Mouse (Mus musculus): ENCODE measurements at regions not wholly inside any gene's neighbourhood (a gene's known extent, or its start where the extent isn't known, plus 50 kb on each side); places are given as distances from the start of the nearest gene placed in this dataset.

DNA sequence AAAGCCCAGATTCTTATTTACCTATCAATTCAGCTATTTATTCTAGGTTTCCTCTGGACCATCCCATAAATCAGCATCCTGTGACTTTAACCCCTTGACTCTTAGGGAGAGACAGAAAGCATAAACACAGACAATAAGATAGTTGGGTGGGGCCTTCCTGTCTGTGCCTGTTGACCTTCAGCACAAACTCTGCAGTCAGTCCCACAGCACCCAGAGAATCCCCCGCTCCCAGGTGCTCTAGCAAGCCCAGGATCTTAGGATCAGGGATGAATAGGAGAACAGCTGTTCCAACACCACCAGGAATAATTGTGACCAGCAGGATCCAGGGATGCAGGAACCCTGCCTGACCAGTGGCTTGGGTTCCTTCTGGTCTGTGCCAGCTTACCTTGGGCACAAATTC, 107.8 kb downstream of the Basp1 start:
- DNase-seq (ENCODE audit: extremely low spot score, low read depth, low spot score), result no peak

GRCm38 (mm10) chr15:25303379-25303778, 110.2 kb downstream of the Basp1 start:
- DNase-seq (ENCODE audit: extremely low spot score, low read depth, low spot score), result no peak

DNA sequence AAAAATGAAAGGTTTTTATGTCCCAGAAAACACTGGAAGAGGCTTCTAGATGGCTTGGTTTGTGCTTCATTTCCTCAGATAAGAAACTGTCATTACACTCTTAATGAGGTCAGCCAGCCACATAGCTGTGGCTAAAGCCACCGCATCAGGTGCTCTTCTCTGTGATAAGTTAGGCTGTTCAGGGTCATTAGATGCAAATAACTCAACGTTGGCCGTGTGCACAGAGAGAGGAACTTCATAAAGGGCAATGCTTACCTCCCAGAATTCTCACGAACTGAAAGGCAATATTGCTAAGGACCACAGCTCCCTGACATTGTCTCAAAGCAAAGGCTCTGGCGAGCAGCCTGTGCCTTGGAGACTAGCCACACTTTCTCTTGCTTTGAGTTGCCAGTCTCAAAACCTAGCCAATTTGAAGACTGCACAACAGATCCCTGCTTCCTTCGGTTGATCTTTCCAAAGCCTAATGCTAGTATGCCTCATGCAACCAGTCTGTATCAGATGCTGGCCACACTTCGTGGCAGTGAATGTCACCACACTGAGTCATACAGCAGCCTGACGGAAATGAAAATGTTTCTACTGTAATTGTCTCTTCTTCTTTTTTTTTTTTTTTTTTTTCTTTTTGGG, 110.8 kb downstream of the Basp1 start:
- no peak for DNase-seq (ENCODE audit: extremely low spot score, low read depth, low spot score)

- no peak for DNase-seq (ENCODE audit: extremely low spot score, low read depth, low spot score)
Observed at GRCm38 (mm10) chr15:25301810-25302209, 111.8 kb downstream of the Basp1 start.

DNA sequence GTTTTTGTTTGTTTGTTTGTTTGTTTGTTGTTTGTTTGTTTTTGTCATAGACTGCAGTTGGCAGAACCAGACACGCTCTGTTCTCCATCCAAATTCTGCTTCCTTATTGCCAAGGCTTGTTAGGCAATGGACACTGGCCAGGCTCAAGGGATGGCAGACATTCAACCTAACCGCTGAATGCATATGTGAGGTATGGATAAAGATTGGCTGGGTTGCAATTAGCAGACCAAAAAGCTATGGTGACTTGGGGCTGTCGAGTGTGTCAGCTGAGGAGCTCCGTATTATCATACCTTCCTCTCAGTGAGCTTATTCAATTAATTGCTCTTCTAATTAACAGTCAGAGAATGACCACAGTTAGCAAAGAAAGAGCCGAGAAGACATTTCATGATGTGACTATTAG, 116.3 kb downstream of the Basp1 start:
- DNase-seq (ENCODE audit: extremely low spot score, low read depth, low spot score), result no peak

- DNase-seq (ENCODE audit: extremely low spot score, low read depth, low spot score), result no peak
Observed at GRCm38 (mm10) chr15:25296714-25297113, 116.8 kb downstream of the Basp1 start.

DNA sequence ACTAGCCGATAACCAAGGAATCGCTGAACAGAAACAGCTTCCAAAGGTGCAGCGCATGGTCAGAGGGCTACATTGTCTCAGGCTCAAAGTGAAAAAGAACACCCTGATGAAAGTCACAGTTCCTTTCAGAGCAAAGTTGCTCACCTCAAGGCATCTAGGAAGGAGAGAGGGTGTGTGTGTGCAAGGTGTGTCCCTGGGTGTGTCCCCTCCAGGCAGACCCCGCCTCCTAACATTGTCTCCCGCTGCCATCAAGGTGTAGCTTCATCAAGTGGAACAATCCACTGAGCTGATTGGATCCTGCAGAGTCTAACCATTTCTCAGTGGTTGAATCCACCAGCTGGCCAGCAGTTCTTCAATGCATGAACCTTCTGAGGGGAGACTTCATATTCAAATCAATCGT, 117.8 kb downstream of the Basp1 start:
- no peak for DNase-seq (ENCODE audit: extremely low spot score, low read depth, low spot score)

- no peak for DNase-seq (ENCODE audit: extremely low spot score, low read depth, low spot score)
Observed at GRCm38 (mm10) chr15:25291231-25291691, 122.3 kb downstream of the Basp1 start.

DNA sequence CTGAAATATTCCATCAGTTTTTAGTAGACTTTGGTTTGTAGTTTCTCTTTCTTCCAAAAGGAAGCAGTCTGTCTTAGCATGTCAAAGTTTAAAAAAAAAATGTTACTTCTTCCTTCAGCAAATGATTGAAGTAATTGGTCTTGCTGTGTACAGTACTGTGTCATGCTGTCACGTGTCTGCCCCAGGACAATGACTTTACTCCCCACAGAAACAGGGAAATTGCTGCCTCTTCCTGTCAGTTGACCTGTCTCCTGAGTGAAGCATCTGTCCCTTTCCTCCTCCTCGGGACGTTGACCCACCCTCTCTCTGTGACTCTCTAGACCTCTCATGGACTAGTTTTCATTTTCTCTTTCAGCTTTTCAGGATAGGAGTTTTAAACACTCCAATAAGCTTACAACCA, 125.7 kb downstream of the Basp1 start:
- DNase-seq (ENCODE audit: extremely low spot score, low read depth, low spot score), result no peak

DNA sequence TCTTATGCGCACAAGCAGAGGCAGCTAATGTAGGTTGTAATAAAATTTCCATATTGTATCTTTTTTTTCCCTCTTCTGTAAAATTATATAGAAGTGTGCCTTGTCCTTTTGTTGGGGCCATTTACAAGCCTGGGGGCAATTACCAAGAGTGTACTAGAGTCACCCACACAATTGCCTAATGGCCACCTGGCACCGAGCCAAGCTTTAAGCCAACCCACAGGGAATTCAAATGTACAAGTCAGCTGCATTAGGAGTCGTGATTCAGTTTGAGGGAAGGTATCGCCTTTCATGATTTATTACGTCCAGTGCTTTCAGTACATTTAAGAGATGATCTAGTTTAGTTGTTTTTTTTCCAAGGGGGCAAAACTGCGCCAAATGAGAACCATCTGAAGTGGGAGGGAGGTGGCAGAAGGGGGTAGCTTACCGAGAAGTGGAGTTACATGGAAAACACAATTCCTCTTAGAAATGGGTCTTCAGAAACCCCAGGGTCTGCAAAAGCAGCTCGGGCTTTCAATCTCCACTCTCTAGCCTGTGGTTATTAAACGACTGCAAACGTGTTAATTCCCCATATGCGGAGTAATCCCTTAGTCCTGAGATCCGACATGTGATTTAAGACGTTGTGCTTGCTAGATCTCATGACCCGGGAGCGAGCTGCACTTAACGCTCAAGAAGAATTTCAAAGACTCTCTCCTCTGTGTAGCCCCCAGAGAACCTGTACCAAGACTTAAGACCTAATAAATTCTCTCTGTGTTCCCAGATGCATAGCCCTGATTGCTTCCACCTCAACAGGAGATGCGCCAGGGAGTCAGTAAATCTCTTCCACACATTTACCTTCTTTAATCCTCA, 129.0 kb downstream of the Basp1 start:
- DNase-seq (ENCODE audit: extremely low spot score, low read depth, low spot score), result peak; percentile 75

DNA sequence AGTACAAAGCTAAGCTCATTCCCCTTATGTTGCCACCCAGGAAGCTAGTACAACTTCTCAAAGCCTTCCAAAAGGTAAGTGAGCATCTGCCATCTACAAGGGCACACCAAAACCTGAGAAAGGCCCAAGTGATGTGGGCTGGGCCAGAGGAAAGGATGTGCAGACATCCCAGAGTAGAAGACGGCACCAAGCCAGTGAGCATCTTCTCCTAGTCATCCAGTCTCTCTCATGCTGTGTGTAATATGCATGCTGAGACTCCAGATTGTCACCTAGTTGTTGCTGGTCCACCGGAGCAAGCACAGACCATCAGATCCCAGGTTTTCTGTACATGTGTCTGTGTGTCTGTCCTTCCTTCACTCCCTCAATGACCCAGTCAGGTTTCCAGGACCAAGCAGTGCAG, 129.9 kb downstream of the Basp1 start:
- DNase-seq (ENCODE audit: extremely low spot score, low read depth, low spot score), result no peak

DNA sequence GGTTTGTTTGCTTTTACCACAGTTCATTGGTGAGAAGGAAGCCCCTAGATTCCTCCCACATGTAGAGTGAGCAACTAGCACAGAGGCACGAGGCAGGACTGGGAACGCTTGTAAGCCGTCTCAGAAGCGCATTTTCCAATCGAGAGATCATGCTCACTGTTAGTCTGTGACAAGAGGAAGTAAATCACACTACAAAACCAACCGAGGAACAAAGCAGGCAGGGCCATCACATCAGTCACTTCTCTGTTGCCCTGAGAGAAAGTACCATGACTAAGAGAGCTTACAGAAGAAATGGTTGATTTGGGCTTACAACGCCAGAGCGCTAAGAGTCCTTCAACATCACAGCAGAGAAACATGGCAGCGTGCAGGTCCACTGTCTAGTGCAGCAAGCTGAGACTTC, 131.2 kb downstream of the Basp1 start:
- no peak for DNase-seq (ENCODE audit: extremely low spot score, low read depth, low spot score)

- DNase-seq (ENCODE audit: extremely low spot score, low read depth, low spot score), result no peak
Observed at GRCm38 (mm10) chr15:25281942-25282341, 131.6 kb downstream of the Basp1 start.

- no peak for DNase-seq (ENCODE audit: extremely low spot score, low read depth, low spot score)
Observed at GRCm38 (mm10) chr15:25278317-25279156, 135.0 kb downstream of the Basp1 start.

DNA sequence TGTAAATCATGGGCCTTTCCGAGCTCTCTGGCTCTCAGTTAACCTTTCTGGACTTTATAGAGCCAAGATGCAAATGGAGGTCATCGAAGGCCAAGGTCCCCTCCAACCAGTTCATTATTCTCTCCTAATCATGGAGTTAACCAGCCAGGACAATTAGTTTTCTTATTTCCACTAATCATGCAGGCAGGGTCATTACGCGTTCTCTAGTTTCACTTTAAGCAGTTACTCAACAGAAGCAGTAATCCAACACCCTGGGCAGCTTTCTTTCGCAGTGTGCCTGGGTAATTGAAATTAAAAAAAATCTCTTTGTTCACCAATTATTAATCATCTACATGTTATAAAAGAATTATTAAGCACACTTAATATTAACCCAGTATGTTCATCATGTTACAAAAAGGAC, 137.3 kb downstream of the Basp1 start:
- no peak for DNase-seq (ENCODE audit: extremely low spot score, low read depth, low spot score)

DNA sequence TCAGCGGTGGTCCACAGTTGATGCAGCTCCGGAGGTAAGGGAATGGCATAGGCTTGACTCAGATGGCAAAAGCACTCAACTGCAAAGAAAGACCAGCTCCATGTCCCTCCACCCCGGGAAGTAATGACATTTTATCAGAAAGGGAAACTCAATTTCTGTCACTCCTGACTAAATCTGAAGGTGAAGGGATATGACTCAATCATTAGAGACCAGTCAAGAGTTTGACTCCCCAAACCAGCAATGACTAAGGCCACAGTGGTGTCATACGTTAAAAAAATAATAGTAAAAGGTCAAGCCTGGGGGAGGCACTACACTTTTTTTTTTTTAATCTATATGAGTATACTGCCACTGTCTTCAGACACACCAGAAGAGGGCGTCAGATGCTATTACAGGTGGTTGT, 141.7 kb downstream of the Basp1 start:
- no peak for DNase-seq (ENCODE audit: extremely low spot score, low read depth, low spot score)

DNA sequence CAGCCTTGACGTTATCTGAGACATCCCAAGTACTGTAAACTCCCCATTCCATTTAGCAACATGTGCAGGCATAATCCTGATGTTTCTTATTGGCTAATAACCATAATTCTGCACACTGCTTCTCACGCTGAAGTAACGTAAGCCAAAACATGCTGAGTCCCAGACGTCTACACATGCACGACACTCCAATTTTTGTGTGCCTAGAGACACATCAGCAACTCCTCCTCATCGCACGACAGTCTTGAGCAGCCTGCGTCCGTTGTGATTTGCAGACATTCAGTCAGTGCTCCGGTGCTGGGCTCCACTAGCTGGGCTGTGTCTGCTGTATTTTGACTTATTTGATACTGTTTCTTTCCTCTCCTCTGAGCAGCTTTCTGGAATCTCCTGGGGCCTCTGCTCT, 143.2 kb downstream of the Basp1 start:
- no peak for DNase-seq (ENCODE audit: extremely low spot score, low read depth, low spot score)

DNA sequence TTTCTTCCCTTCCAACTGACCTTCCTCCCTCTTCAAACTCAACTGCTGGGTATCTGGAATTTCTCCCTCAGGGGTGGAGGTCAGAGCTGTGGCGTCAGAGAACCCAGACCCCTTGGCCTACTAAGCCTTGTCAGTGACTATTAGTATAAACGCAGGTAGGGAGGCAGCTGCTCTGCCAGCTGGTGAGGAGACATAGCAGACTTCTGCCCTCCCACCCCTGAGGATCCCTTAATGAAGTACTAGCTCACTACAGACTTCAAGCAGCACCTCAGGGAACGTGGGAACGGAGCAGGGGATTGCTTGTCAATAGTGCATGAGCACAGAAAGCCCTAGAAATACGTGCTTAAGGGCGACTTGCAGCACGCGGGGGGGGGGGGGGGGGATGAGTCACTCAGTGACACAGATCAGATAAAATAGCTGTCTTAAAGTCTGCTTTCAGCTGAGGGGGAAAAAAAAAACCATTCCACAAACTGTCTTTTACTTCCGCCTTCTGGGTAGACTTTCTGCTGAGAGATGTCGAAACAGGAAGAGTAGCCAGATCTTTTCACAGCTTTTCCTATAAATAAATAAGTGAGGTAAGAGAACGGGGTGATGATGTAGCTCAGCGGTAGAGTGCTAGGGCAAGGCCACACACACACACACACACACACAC, 144.1 kb downstream of the Basp1 start:
- DNase-seq (ENCODE audit: extremely low spot score, low read depth, low spot score), result no peak

DNA sequence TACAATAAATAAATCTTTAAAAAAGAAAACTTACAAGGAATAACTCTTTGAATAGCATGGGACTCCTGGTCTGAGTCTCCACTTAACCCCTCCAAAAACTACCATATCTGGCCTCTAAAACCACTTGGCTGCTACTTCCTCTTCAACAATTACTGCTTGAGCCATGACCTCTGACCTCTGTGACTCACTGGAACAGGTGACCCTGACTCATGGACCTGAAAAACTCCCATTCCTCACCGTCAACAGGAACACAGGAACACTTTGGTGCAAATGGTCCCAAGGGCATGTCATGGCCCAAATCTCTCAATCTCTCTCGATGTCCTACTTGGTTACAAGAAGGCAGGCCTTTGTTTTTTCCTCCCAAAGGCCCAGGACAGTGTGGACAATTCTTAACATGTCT, 145.1 kb downstream of the Basp1 start:
- no peak for DNase-seq (ENCODE audit: extremely low spot score, low read depth, low spot score)

GRCm38 (mm10) chr15:25267509-25267908, 146.1 kb downstream of the Basp1 start:
- no peak for DNase-seq (ENCODE audit: extremely low spot score, low read depth, low spot score)

All from hindlimb bud, embryonic 11.5 days (tissue).